Mouse (Mus musculus) liver, embryonic 12.5 days (tissue): ENCODE measurements around the gene Dpy30. TPM values are rescaled to one million over a fixed set of nuclear protein-coding genes. Genes with fewer than 3 reads are reported as not detected.
A peak's percentile ranks its signal among the peaks of the same experiment; 100 is the strongest.
"Not testable (repeated sequence)": the region's sequence is repeated elsewhere in the genome, so short reads cannot be mapped to it uniquely, and the experiment has no call there.

Experiments
- ATAC-seq: fragments of 200-750 bp; cut with Nextera tagmentation; 2 replicates; pipeline ENCODE4 v1.8.0; 2017; ENCODE audit warnings: moderate number of reproducible peaks, mild to moderate bottlenecking, moderate library complexity
- H3K27ac ChIP-seq: fragments of 300-500 bp; sonication (generic); 2 replicates; pipeline ENCODE4 v1.5.1; 2016; ENCODE audit warnings: mild to moderate bottlenecking
- H3K27me3 ChIP-seq: fragments of 300-500 bp; sonication (generic); replicated peaks from 2 replicates; pipeline ENCODE4 v1.6.1; 2016; ENCODE audit warnings: mild to moderate bottlenecking, moderate library complexity
- H3K36me3 ChIP-seq: fragments of 300-500 bp; sonication (generic); 2 replicates; pipeline ENCODE4 v1.6.1; 2016; ENCODE audit warnings: mild to moderate bottlenecking, moderate library complexity
- H3K4me1 ChIP-seq: fragments of 300-500 bp; sonication (generic); 2 replicates; pipeline ENCODE4 v1.6.1; 2016
- H3K4me2 ChIP-seq: fragments of 300-500 bp; sonication (generic); 2 replicates; pipeline ENCODE4 v1.6.1; 2016; ENCODE audit warnings: mild to moderate bottlenecking, moderate library complexity
- H3K4me3 ChIP-seq: fragments of 300-500 bp; sonication (generic); 2 replicates; pipeline ENCODE4 v1.5.1; 2016; ENCODE audit warnings: mild to moderate bottlenecking, moderate library complexity
- H3K9ac ChIP-seq: fragments of 300-500 bp; sonication (generic); 2 replicates; pipeline ENCODE4 v1.6.1; 2016; ENCODE audit warnings: mild to moderate bottlenecking, moderate library complexity
- H3K9me3 ChIP-seq: fragments of 300-500 bp; sonication (generic); replicated peaks from 2 replicates; pipeline ENCODE4 v1.6.1; 2016; ENCODE audit warnings: mild to moderate bottlenecking, moderate library complexity
- WGBS: fragments of 180-500 bp; shearing (Covaris S2); methylation state at CpG from one replicate; pipeline ENCODE4 v1.1.7; 2016; ENCODE audit not compliant: insufficient replicate concordance; 5-methylcytosine and 5-hydroxymethylcytosine counted together
- polyA plus RNA-seq: library from polyadenylated mRNA; unstranded; fragments of >200 nt; fragmentation: Nextera tagmentation; extraction: Ambion mirVana; gene quantifications from 2 replicates; pipeline ENCODE4 v1.2.1, GENCODE M21; 2016

Gene Dpy30
- polyA plus RNA-seq, 1 experiment from 2014 or later = 209 TPM

DNA sequence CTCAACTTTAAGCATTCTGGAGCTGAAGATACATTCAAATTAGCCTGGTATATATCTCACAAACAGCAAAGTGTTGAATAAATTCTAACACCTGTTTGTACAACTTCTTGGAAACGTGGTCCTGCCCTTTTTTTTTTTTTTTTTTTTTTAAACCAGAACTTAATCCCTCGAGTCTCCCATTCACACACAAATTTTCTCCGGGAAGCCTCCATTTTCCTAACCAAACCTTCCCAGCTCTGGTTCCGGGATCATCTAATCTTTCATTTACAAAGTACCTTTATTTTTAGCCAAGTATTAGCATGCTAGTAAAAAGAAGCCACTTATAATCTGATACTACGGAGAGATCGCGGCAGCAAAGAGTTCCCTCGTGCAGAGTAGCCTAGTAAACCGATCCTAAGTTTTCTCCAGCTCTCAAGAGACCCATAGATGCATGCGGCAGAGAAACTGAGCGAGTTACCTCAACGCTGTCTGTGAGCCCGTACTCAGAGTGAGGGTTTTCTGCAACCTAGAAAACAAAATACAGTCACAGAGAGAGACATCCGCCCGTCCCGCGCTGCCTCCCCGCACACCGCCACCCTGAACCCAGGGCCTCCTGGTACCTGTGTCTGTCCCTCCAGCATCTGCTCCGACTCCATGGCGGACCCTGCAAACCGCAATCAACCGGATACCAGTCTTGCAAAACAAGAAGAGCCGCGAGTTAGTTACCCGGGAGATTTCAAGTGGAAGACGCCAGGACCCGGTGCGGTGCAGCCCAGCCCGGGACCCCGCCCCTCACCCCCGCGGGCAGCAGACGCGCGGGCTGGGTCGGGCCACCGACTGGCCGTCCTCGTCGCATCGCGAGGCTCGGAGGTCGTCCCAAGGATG lies 8.1 kb downstream of the Dpy30 start:
- Histone ChIP-seq H3K27me3 (no peaks in the 10 kb centered on the region), H3K9me3 (no peaks in the 10 kb centered on the region), H3K4me1 (peaks cover 25% of the 10 kb centered on the region), H3K36me3 (peaks cover 37% of the 10 kb centered on the region), H3K9ac (peak overlapping the region; percentile 90), H3K4me2 (peak overlapping the region; percentile 80), H3K27ac (peak overlapping the region; percentile 92), H3K4me3 (peak overlapping the region; percentile 93)
- peak; percentile 80 for ATAC-seq
- WGBS = under 1% methylated on average over 45 of the region's 45 CpGs

DNA sequence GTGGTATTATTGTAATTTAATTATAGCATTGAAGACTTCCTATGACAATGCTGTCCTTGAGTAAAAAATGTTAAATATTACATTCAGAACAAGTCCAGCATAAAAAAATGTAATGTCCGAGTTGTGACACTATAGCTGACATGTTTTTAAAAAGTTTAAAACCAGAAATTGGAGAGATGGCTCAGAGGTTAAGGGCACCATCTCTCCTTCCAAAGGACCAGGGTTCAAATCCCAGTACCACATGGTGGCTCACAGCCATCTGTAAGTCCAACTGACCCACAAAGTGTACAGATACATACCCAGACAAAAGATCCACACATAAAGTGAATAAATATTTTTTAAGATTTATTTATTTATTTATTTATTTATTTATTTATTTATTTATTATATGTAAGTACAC lies 17.7 kb downstream of the Dpy30 start:
- H3K4me3 ChIP-seq = no peak overlapping the region

DNA sequence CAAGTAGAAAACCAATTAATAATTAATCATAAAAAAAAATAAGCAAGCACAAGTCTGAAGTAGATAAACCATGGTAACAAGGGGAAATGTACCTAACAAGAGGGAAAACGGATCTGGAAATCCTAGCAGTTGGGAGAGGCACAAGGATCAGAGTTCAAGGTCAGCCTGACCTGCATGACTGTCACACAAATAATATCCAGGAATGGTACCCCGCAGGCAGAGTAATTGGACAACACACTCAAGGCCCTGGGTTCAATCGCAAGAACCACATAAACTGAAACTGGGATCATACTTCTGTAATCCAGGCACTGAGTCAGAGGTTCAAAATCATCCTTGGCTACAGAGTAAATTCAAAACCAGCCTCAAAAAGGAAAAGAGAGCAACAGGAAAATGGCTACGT lies 18.1 kb downstream of the Dpy30 start:
- Histone ChIP-seq H3K27ac (no peak overlapping the region), H3K36me3 (peaks cover 94% of the 10 kb centered on the region), H3K4me3 (no peak overlapping the region), H3K9me3 (no peaks in the 10 kb centered on the region), H3K27me3 (no peaks in the 10 kb centered on the region), H3K4me1 (peaks cover 15% of the 10 kb centered on the region), H3K4me2 (no peak overlapping the region), H3K9ac (no peak overlapping the region)
- 88% methylated on average over 4 of the region's 4 CpGs for WGBS
- ATAC-seq = no peak

More for the DNA sequence above, 17.7 kb downstream of the Dpy30 start:
- 74% methylated on average over 1 of the region's 1 CpGs for WGBS
- no peak overlapping the region for H3K9ac ChIP-seq
- no peaks in the 10 kb centered on the region for H3K9me3 ChIP-seq
- no peak for ATAC-seq
- no peak overlapping the region for H3K4me2 ChIP-seq
- H3K27me3 ChIP-seq = no peaks in the 10 kb centered on the region
- H3K27ac ChIP-seq = no peak overlapping the region
- H3K4me1 ChIP-seq = peaks cover 18% of the 10 kb centered on the region
- H3K36me3 ChIP-seq = peaks cover 94% of the 10 kb centered on the region

DNA sequence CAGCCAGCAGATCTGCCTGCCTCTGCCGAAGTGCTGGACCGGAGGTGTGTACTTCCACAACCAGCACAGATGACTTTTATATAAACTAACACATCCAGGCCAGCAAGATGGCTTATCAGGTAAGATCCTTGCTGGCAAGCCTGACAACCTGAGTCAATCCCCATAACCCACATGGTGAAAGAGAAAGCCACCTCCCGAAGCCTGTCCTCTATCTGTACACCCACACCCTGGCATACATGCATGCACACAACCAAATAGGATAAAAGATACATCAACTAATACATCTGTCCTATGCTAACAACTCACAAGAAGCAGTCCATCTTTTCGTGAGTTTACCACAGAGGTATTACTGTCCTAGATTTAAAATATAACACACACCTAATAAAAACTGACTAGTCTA lies 19.7 kb downstream of the Dpy30 start:
- peaks cover 94% of the 10 kb centered on the region for H3K36me3 ChIP-seq

DNA sequence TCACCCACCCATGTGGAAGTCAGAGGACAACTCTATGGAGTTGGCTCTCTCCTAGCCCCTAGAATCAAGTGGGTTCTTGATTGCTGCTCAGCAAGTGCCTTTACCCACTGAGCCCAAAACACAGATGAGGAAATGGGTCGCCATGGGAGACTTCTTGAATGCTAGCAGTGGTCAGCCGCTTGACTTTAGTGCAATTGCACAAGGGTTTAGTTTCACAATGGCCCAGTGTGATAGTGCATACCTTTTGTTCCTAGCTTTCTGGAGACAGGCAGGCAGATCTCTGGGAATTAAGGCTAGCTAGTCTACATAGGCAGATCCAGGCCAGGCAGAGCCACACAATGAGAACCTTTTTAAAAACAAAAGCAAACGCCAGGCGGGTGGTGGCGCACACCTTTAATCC lies 23.7 kb downstream of the Dpy30 start:
- Histone ChIP-seq H3K27ac (no peak overlapping the region), H3K4me1 (peaks cover 20% of the 10 kb centered on the region), H3K9me3 (no peaks in the 10 kb centered on the region), H3K4me2 (no peak overlapping the region), H3K9ac (no peak overlapping the region), H3K4me3 (no peak overlapping the region), H3K36me3 (peaks cover 67% of the 10 kb centered on the region), H3K27me3 (no peaks in the 10 kb centered on the region)
- 79% methylated on average over 5 of the region's 5 CpGs for WGBS
- ATAC-seq = no peak

More for the DNA sequence above, 19.7 kb downstream of the Dpy30 start:
- peaks cover 14% of the 10 kb centered on the region for H3K4me1 ChIP-seq
- H3K27ac ChIP-seq = peak overlapping the region; percentile 80
- no peaks in the 10 kb centered on the region for H3K27me3 ChIP-seq
- H3K9ac ChIP-seq = no peak overlapping the region
- ATAC-seq = peak; percentile 95
- H3K4me3 ChIP-seq = no peak overlapping the region
- no peaks in the 10 kb centered on the region for H3K9me3 ChIP-seq
- 57% methylated on average over 4 of the region's 4 CpGs for WGBS
- peak overlapping the region; percentile 13 for H3K4me2 ChIP-seq

DNA sequence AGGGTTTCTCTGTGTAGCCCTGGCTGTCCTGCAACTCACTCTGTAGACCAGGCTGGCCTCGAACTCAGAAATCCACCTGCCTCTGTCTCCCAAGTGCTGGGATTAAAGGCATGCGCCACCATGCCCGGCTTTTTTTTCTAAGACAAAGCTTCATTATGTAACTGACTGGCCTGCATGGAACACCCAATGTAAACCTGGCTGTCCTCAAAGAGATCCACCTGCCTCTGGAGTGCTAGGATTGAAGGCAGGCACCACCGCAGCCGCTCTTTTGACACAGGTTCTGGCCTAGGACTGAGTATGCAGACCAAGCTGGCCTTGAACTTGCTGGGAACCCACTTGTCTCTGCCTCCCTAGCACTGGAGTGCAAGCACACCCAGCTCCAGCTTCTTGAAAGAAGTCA lies 26.8 kb downstream of the Dpy30 start:
- not testable (repeated sequence) for H3K9ac ChIP-seq, H3K27me3 ChIP-seq, H3K4me3 ChIP-seq, ATAC-seq, H3K4me2 ChIP-seq, H3K9me3 ChIP-seq
- Histone ChIP-seq H3K27ac (peak overlapping the region; percentile 10; the same call in 1 of the 2 replicates), H3K36me3 (peaks cover 42% of the 10 kb centered on the region), H3K4me1 (peaks cover 23% of the 10 kb centered on the region)
- WGBS = 91% methylated on average over 5 of the region's 5 CpGs

DNA sequence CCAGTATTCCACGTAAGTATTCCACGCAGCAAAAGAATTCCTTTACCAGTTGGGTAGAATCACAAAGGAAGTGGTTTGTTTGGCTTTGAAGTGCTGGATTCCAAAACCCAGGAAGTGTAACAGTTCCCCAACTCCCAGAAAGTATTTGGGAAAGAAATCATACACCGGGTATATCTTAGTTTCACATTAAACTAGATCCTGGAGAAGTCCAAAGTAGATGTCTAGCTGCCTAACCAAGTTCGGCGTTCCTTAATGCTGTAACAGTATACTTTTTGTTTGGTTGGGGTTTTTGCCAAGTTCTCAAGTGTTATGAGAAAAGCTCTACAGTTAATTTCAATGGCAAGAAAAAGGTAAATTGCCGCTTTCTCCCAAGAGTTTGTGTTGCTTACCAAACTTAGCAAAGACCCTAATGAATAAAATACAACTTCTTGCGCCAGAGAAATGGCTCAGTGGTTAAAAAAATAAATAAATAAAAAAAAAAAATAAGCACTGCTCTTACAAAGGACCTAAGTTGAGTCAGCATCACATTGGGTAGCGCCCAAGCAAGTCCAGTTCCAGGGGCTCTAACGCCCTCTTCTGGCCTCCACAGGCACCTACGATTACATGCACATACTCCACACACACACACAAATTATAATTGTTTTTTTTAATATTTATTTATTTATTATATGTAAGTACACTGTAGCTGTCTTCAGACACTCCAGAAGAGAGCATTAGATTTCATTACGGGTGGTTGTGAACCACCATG lies 27.5 kb downstream of the Dpy30 start:
- peaks cover 35% of the 10 kb centered on the region for H3K36me3 ChIP-seq
- H3K27me3 ChIP-seq = no peaks in the 10 kb centered on the region
- H3K4me2 ChIP-seq = peak overlapping the region; percentile 92
- peak overlapping the region; percentile 97 for H3K9ac ChIP-seq
- peak overlapping the region; percentile 96 for H3K4me3 ChIP-seq
- H3K9me3 ChIP-seq = no peaks in the 10 kb centered on the region
- 41% methylated on average over 11 of the region's 11 CpGs for WGBS
- no peak for ATAC-seq
- H3K4me1 ChIP-seq = peaks cover 31% of the 10 kb centered on the region
- peak overlapping the region; percentile 95 for H3K27ac ChIP-seq

DNA sequence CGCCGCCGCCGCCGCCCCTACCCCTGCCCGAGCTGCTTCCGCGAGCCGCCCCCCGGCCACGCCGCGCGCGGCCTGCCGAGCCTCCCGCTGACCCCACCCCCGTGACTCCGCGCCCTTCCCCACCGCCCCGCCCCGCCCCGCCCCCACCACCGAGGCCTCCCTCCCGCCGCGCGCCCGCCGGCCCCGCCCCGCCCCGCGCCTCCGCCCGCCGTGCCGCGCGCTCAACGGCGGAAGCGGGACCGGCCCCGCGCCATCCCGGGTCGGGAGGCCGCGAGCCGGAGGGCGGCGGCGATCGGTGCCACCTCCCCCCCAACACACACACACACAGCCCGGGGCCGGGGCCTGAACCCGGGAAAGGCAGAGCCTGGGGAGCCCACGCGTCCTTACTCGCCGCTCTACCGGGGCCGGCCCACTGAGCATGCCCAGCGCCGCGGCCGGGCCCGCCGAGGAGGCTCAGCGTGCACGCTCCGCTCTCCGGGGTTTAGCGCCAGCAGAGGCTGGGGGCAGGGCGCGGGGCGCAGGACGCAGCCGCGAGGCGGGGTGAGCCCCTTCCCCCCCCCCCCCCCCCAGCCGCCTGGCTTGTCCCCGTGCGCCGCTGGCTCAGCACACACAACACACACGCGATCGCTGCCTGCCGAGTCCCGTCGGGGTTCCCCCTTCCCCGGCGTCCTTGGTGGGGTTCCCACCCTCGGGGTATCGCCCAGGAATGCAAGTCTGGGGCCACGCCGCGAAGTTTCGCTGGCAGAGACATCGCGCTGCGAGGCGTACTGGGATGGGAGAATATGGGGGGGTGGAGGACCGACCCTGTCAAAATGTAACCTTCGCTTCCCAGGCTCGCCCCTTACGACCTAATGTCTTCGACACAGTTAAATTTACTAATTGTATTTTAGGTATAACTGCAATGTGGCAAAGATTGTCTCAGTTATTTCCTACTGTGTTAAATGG lies 28.4 kb downstream of the Dpy30 start, which contains the start of gene Memo1:
Gene Memo1, minus strand, starts transcription at position 496 of the 945 bp plus-strand sequence.
- H3K4me1 ChIP-seq = peaks cover 40% of the 10 kb centered on the region
- peak; percentile 85 for ATAC-seq
- H3K9ac ChIP-seq = peak within 1 kb of the TSS; percentile 97
- peak within 1 kb of the TSS; percentile 92 for H3K4me2 ChIP-seq
- no peaks in the 10 kb centered on the region for H3K27me3 ChIP-seq
- peaks cover 25% of the 10 kb centered on the region for H3K36me3 ChIP-seq
- under 1% methylated on average over 45 of the region's 110 CpGs for WGBS
- peak within 1 kb of the TSS; percentile 95 for H3K27ac ChIP-seq
- H3K4me3 ChIP-seq = peak within 1 kb of the TSS; percentile 96
- no peaks in the 10 kb centered on the region for H3K9me3 ChIP-seq

DNA sequence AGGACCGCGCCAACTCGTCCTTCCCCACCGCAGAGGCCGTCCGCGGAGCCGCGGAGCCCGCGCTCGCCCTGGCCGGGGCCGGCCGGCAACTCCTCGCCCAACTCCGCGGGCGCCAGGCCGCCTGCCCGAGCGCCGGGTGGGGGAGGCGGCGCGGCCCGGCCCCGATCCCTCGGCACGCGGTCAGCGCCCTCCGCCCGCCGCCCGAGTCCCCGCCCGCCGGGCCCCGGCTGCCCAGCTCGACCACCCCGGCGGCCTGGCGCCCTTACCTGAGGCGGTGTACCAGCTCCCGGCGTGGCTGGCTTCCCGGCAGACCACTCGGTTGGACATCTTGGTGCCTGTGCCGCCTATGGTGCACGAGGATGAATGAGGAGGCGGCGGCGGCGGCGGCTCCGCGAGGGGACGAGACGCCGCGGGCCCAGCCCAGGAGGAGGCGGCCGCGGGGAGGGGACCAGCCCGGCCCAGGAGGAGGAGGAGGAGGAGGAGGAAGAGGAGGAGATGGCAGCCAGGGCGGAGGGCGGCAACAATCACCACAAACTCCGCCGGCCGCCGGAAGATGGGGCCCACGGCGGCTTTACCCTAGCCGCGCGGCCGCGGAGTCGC lies 29.2 kb downstream of the Dpy30 start:
- Histone ChIP-seq H3K4me3 (peak overlapping the region; percentile 96), H3K4me1 (peaks cover 48% of the 10 kb centered on the region), H3K27ac (peak overlapping the region; percentile 95), H3K27me3 (no peaks in the 10 kb centered on the region), H3K36me3 (peaks cover 19% of the 10 kb centered on the region), H3K9me3 (no peaks in the 10 kb centered on the region), H3K9ac (peak overlapping the region; percentile 97), H3K4me2 (peak overlapping the region; percentile 81)
- WGBS = 2% methylated on average over 79 of the region's 80 CpGs
- ATAC-seq = peak; percentile 89

DNA sequence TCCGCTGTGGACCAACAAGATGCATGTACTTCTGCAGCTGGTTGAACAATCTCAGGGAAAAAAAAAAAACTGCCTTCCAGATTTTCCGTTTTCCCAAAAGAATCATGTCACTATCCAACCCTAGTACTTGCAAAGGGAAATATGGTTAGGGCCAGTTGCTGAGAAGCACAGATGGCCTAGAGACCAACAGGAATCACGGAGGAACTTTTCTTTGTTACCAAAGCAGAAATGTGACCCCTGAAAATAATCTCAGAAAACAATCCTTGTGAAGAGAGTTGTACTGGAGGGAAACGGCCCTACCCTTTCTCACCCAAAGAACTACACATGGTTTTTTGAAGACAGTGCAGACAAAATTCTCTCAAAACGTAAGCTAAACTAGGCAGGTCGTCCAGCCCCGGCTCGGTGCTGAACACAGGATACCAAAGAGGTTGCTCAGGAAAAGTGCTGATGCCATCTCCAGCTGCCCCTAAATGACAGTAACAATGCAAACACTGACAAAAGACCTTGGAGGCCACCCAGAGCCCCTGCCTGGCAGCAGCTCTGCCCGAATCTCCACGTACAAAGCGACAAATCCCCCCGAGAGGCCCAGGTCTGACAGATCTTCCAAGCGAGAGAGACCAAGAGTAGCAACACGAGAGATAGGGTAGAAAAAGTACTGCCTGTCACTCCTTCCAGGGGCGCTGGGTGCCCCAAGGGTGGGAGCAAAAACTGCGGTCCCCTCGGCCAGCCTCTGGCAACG lies 29.9 kb downstream of the Dpy30 start:
- Histone ChIP-seq H3K4me1 (peaks cover 53% of the 10 kb centered on the region), H3K4me2 (peak overlapping the region; percentile 81), H3K4me3 (peak overlapping the region; percentile 96), H3K9me3 (no peaks in the 10 kb centered on the region), H3K36me3 (peaks cover 19% of the 10 kb centered on the region), H3K27me3 (no peaks in the 10 kb centered on the region), H3K27ac (peak overlapping the region; percentile 95), H3K9ac (peak overlapping the region; percentile 97)
- no peak; the same call in 1 of the 2 replicates for ATAC-seq
- WGBS = 4% methylated on average over 18 of the region's 18 CpGs
